Mouse (Mus musculus): ENCODE results near the gene Clic3. TPM values are rescaled to one million over a fixed set of nuclear protein-coding genes. Genes with fewer than 3 reads are reported as not detected.

The Clic3 gene
- polyA plus RNA-seq, 1 experiment, result 104 TPM

- no peak for DNase-seq
- 31% methylated on average over 3 of the region's 3 CpGs for WGBS
- no peaks in the 10 kb centered on the region for H3K36me3 ChIP-seq (ENCODE audit: control insufficient read depth, insufficient read depth, low read length)
- H3K4me1 ChIP-seq (ENCODE audit: control insufficient read depth, insufficient read depth, low read length), result peaks cover 11% of the 10 kb centered on the region
- TF ChIP-seq CTCF (conservative IDR thresholded peaks at IDR 0.05; ENCODE audit: insufficient read depth, insufficient read length, low read depth, low read length) (no peak), POLR2A (IDR thresholded peaks at IDR 0.05; ENCODE audit: low read depth, low read length) (no peak)
- no peaks in the 10 kb centered on the region for H3K27me3 ChIP-seq (replicated peaks; ENCODE audit: control insufficient read depth, insufficient read depth, low read length)
- peak overlapping the region; percentile 45 for H3K4me3 ChIP-seq (ENCODE audit: insufficient read depth, low read depth, low read length)
- H3K27ac ChIP-seq (ENCODE audit: insufficient read depth, low read depth, low read length), result peak overlapping the region; percentile 66
Observed at GRCm38 (mm10) chr2:25461407-25461806, 4.8 kb downstream of the Clic3 start.

- no peaks in the 10 kb centered on the region for H3K27me3 ChIP-seq (replicated peaks; ENCODE audit: control insufficient read depth, insufficient read depth, low read length)
- no peak for DNase-seq
- H3K4me1 ChIP-seq (ENCODE audit: control insufficient read depth, insufficient read depth, low read length), result peaks cover 13% of the 10 kb centered on the region
- 94% methylated on average over 3 of the region's 3 CpGs for WGBS
- H3K36me3 ChIP-seq (ENCODE audit: control insufficient read depth, insufficient read depth, low read length), result no peaks in the 10 kb centered on the region
- H3K4me3 ChIP-seq (ENCODE audit: insufficient read depth, low read depth, low read length), result no peak overlapping the region
- no peak overlapping the region for H3K27ac ChIP-seq (ENCODE audit: insufficient read depth, low read depth, low read length)
- TF ChIP-seq CTCF (conservative IDR thresholded peaks at IDR 0.05; ENCODE audit: insufficient read depth, insufficient read length, low read depth, low read length) (no peak), POLR2A (IDR thresholded peaks at IDR 0.05; ENCODE audit: low read depth, low read length) (no peak)
Observed at GRCm38 (mm10) chr2:25463630-25464029, 7.0 kb downstream of the Clic3 start.

- no peak for DNase-seq
- H3K27me3 ChIP-seq (replicated peaks; ENCODE audit: control insufficient read depth, insufficient read depth, low read length), result no peaks in the 10 kb centered on the region
- H3K4me3 ChIP-seq (ENCODE audit: insufficient read depth, low read depth, low read length), result no peak overlapping the region
- TF ChIP-seq POLR2A (IDR thresholded peaks at IDR 0.05; ENCODE audit: low read depth, low read length) (no peak), CTCF (conservative IDR thresholded peaks at IDR 0.05; ENCODE audit: insufficient read depth, insufficient read length, low read depth, low read length) (no peak)
- WGBS, result 88% methylated on average over 2 of the region's 2 CpGs
- H3K36me3 ChIP-seq (ENCODE audit: control insufficient read depth, insufficient read depth, low read length), result no peaks in the 10 kb centered on the region
- H3K27ac ChIP-seq (ENCODE audit: insufficient read depth, low read depth, low read length), result no peak overlapping the region
- peaks cover 9% of the 10 kb centered on the region for H3K4me1 ChIP-seq (ENCODE audit: control insufficient read depth, insufficient read depth, low read length)
Observed at GRCm38 (mm10) chr2:25465256-25465655, 8.6 kb downstream of the Clic3 start.

- H3K27ac ChIP-seq (ENCODE audit: insufficient read depth, low read depth, low read length), result no peak overlapping the region
Observed at GRCm38 (mm10) chr2:25465816-25466635, 9.4 kb downstream of the Clic3 start.

GRCm38 (mm10) chr2:25467606-25468303 is 11.1 kb downstream of the Clic3 start:
- peak; percentile 15 for DNase-seq
- H3K27me3 ChIP-seq (replicated peaks; ENCODE audit: control insufficient read depth, insufficient read depth, low read length), result no peaks in the 10 kb centered on the region

More at GRCm38 (mm10) chr2:25465816-25466635, 9.4 kb downstream of the Clic3 start:
- H3K27me3 ChIP-seq (replicated peaks; ENCODE audit: control insufficient read depth, insufficient read depth, low read length), result no peaks in the 10 kb centered on the region
- no peak overlapping the region for H3K4me3 ChIP-seq (ENCODE audit: insufficient read depth, low read depth, low read length)
- no peaks in the 10 kb centered on the region for H3K36me3 ChIP-seq (ENCODE audit: control insufficient read depth, insufficient read depth, low read length)
- TF ChIP-seq CTCF (conservative IDR thresholded peaks at IDR 0.05; ENCODE audit: insufficient read depth, insufficient read length, low read depth, low read length), result no peak
- no peak for TF ChIP-seq POLR2A (IDR thresholded peaks at IDR 0.05; ENCODE audit: low read depth, low read length)
- 52% methylated on average over 10 of the region's 10 CpGs for whole genome bisulfite sequencing
- no peak for DNase-seq
- peaks cover 8% of the 10 kb centered on the region for H3K4me1 ChIP-seq (ENCODE audit: control insufficient read depth, insufficient read depth, low read length)

GRCm38 (mm10) chr2:25468962-25469915 is 12.6 kb downstream of the Clic3 start:
- peak; percentile 70 for DNase-seq
- 70% methylated on average over 10 of the region's 10 CpGs for WGBS
- TF ChIP-seq POLR2A (IDR thresholded peaks at IDR 0.05; ENCODE audit: low read depth, low read length), result no peak
- no peak for TF ChIP-seq CTCF (conservative IDR thresholded peaks at IDR 0.05; ENCODE audit: insufficient read depth, insufficient read length, low read depth, low read length)

More at GRCm38 (mm10) chr2:25467606-25468303, 11.1 kb downstream of the Clic3 start:
- Histone ChIP-seq H3K4me1 (ENCODE audit: control insufficient read depth, insufficient read depth, low read length) (0 out of 2 replicates have a peak, but pooled peaks cover 5% of the 10 kb centered on the region), H3K4me3 (ENCODE audit: insufficient read depth, low read depth, low read length) (no peak overlapping the region), H3K36me3 (ENCODE audit: control insufficient read depth, insufficient read depth, low read length) (no peaks in the 10 kb centered on the region), H3K27ac (ENCODE audit: insufficient read depth, low read depth, low read length) (peak overlapping the region; percentile 36)
- 79% methylated on average over 14 of the region's 14 CpGs for WGBS
- TF ChIP-seq POLR2A (IDR thresholded peaks at IDR 0.05; ENCODE audit: low read depth, low read length) (no peak), CTCF (conservative IDR thresholded peaks at IDR 0.05; ENCODE audit: insufficient read depth, insufficient read length, low read depth, low read length) (no peak)

More at GRCm38 (mm10) chr2:25468962-25469915, 12.6 kb downstream of the Clic3 start:
- Histone ChIP-seq H3K4me1 (ENCODE audit: control insufficient read depth, insufficient read depth, low read length) (peaks cover 8% of the 10 kb centered on the region; the same call in 1 of the 2 replicates), H3K27me3 (replicated peaks; ENCODE audit: control insufficient read depth, insufficient read depth, low read length) (no peaks in the 10 kb centered on the region), H3K27ac (ENCODE audit: insufficient read depth, low read depth, low read length) (peak overlapping the region; percentile 57), H3K4me3 (ENCODE audit: insufficient read depth, low read depth, low read length) (no peak overlapping the region), H3K36me3 (ENCODE audit: control insufficient read depth, insufficient read depth, low read length) (no peaks in the 10 kb centered on the region)
